Mouse (Mus musculus) kidney, postnatal 36 days (tissue): Measurements from ENCODE around the gene Krt39.
A peak's percentile ranks its signal among the peaks of the same experiment; 100 is the strongest.

Source experiments
- DNase-seq, 2 experiments: peaks; one replicate each; pipeline ENCODE4 v3.0.0; 2021 to 2022; ENCODE audit warnings: mixed read lengths in 2 of 2

Gene Krt39

GRCm38 (mm10) chr11:99469228-99469627 is 51.9 kb downstream of the Krt39 start:
- no peak for DNase-seq

GRCm38 (mm10) chr11:99468566-99468965 is 52.6 kb downstream of the Krt39 start:
- no peak for DNase-seq

- DNase-seq: no peak
These were observed 54.8 kb downstream of the Krt39 start for GRCm38 (mm10) chr11:99466316-99466715.

GRCm38 (mm10) chr11:99464836-99465235 is 56.3 kb downstream of the Krt39 start:
- peak; percentile 73 to 92 for DNase-seq
